Mouse (Mus musculus) activated CD4-positive, CD25-positive, alpha-beta regulatory T cell (primary cell): ENCODE results near the gene Azgp1. TPM values are rescaled to one million over a fixed set of nuclear protein-coding genes. Genes with fewer than 3 reads are reported as not detected.

ENCODE experiments used
- polyA plus RNA-seq, 2 experiments: library from polyadenylated mRNA; unstranded; fragments of 100-300 nt; shearing (Covaris generic); gene quantifications; one replicate each; pipeline ENCODE4 v1.2.1; 2017

Azgp1 gene
- not detected for polyA plus RNA-seq

GRCm38 (mm10) chr5:137981300-137981699, at the start of gene Azgp1:
Azgp1 (plus strand) TSS chr5:137981520.

GRCm38 (mm10) chr5:137962945-137963344, 18.4 kb upstream of the Azgp1 start, which contains the start of gene Gjc3:
Gjc3 (minus strand) TSS chr5:137963098.

GRCm38 (mm10) chr5:138020961-138021479, 39.7 kb downstream of the Azgp1 start, which contains the start of the genes Smok3a and Smok3b:
Smok3a (plus strand) TSS chr5:138021261.
Smok3b (plus strand) TSS chr5:138021429.

Other genes with a start within 250 kb of the Azgp1 start
- gene Nyap1, start 239.9 kb upstream of the Azgp1 start, polyA plus RNA-seq, result under 1 TPM; 0.80 to 0.97 TPM
- 100 to 1,000 TPM; 347 to 409 TPM for gene Tsc22d4, start 235.8 kb upstream of the Azgp1 start, polyA plus RNA-seq
- gene Ppp1r35, start 202.7 kb upstream of the Azgp1 start, polyA plus RNA-seq, result 100 to 1,000 TPM; 105 to 113 TPM
- 10 to 100 TPM; 32.6 to 35.7 TPM for gene Mepce, start 193.9 kb upstream of the Azgp1 start, polyA plus RNA-seq
- 10 to 100 TPM in 1 of 2 experiments, 1 to 10 TPM in 1; 6.7 to 12.5 TPM for gene Zcwpw1, start 193.7 kb upstream of the Azgp1 start, polyA plus RNA-seq
- 1 to 10 TPM in 1 of 2 experiments, under 1 TPM in 1; 0.70 to 1.2 TPM for gene Pilra, start 145.2 kb upstream of the Azgp1 start, polyA plus RNA-seq
- 1 to 10 TPM in 1 of 2 experiments, under 1 TPM in 1; 0.58 to 1.5 TPM for gene Pilrb1, start 123.4 kb upstream of the Azgp1 start, polyA plus RNA-seq
- gene Pilrb2, start 109.7 kb upstream of the Azgp1 start, polyA plus RNA-seq, result 1 to 10 TPM in 1 of 2 experiments, under 1 TPM in 1; 0.44 to 1.6 TPM
- under 1 TPM in 1 of 2 experiments, not detected in 1; 0.11 TPM for gene Cyp3a13, start 59.9 kb upstream of the Azgp1 start, polyA plus RNA-seq
- under 1 TPM in 1 of 2 experiments, not detected in 1; 0.06 TPM for gene Gjc3, start 18.4 kb upstream of the Azgp1 start, polyA plus RNA-seq
- under 1 TPM in 1 of 2 experiments, not detected in 1; 0.10 TPM for gene Smok3a, start 39.7 kb downstream of the Azgp1 start, polyA plus RNA-seq
- gene Smok3b, start 39.9 kb downstream of the Azgp1 start, polyA plus RNA-seq, result under 1 TPM in 1 of 2 experiments, not detected in 1; 0.50 TPM
- under 1 TPM in 1 of 2 experiments, not detected in 1; 0.20 TPM for gene Smok3c, start 71.7 kb downstream of the Azgp1 start, polyA plus RNA-seq
- gene Zkscan1, start 103.6 kb downstream of the Azgp1 start, polyA plus RNA-seq, result 10 to 100 TPM; 13.7 to 15.0 TPM
- 10 to 100 TPM; 25.9 to 26.6 TPM for gene Zscan21, start 135.4 kb downstream of the Azgp1 start, polyA plus RNA-seq
- 10 to 100 TPM; 13.8 to 18.1 TPM for gene Zfp113, start 174.2 kb downstream of the Azgp1 start, polyA plus RNA-seq
- gene Cops6, start 179.6 kb downstream of the Azgp1 start, polyA plus RNA-seq, result 100 to 1,000 TPM; 201 to 238 TPM
- gene Ap4m1, start 190.5 kb downstream of the Azgp1 start, polyA plus RNA-seq, result 10 to 100 TPM in 1 of 2 experiments, 1 to 10 TPM in 1; 4.1 to 11.6 TPM
- gene Mcm7, start 190.9 kb downstream of the Azgp1 start, polyA plus RNA-seq, result 10 to 100 TPM; 79.6 to 79.8 TPM
- gene Taf6, start 205.9 kb downstream of the Azgp1 start, polyA plus RNA-seq, result 10 to 100 TPM; 34.4 to 42.4 TPM
- gene Cnpy4, start 206.0 kb downstream of the Azgp1 start, polyA plus RNA-seq, result 10 to 100 TPM; 13.7 to 14.6 TPM
- gene Mblac1, start 212.8 kb downstream of the Azgp1 start, polyA plus RNA-seq, result 1 to 10 TPM; 1.1 to 2.5 TPM
- gene Nxpe5, start 244.4 kb downstream of the Azgp1 start, polyA plus RNA-seq, result under 1 TPM; 0.06 to 0.86 TPM